Mouse (Mus musculus): ENCODE results near the gene Anapc11. TPM values are rescaled to one million over a fixed set of nuclear protein-coding genes. Genes with fewer than 3 reads are reported as not detected.

Anapc11 gene
- total RNA-seq, 2 experiments from 2014 or later: 85.0 to 103 TPM

DNA sequence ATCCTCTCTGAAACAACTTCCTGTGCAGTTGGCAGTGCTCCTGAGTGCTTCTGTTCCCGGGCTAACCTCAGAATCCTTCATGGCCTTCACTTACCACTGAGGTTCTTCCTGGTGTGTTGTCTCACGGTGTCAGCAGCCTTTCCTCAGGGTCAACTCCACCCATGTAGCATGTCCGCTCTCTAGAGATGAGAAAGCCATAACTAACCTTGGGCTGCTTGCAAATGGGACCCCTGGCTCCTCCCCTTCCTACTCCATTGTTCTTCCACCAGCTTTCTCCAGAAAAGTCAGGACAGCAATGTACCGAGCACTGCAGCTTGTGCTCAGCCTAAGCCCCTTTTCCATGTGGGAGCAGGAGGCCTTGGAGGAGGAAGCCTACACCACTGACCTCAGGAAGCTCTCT, 8.5 kb downstream of the Anapc11 start:
- DNase-seq: no peak

GRCm38 (mm10) chr11:120608241-120609034, 10.2 kb downstream of the Anapc11 start, which contains the start of gene Npb:
TSS of gene Npb (plus strand) at chr11:120608477.
- DNase-seq: no peak

DNA sequence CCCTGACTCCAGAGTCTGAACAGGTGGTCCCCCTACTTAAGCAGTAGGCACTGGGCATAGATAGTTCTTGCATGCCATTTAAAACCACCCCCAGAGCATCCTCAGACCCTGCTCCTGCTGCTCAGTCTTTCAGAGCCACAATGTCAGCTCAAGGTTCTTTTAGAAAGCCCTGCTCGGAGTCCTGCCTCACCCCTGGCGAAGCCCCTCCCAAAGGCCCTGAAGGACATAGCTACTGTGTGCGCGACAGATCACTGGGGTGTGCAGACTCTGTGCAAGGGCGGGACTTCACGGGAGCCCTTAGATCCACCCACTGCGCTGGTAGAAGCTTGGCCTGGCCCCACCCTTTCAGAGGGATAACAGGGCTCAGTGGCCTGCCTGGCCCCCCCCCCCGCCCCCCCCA, 11.0 kb downstream of the Anapc11 start:
- no peak for DNase-seq

- DNase-seq: no peak
Observed at GRCm38 (mm10) chr11:120610477-120611046, 12.3 kb downstream of the Anapc11 start.

DNA sequence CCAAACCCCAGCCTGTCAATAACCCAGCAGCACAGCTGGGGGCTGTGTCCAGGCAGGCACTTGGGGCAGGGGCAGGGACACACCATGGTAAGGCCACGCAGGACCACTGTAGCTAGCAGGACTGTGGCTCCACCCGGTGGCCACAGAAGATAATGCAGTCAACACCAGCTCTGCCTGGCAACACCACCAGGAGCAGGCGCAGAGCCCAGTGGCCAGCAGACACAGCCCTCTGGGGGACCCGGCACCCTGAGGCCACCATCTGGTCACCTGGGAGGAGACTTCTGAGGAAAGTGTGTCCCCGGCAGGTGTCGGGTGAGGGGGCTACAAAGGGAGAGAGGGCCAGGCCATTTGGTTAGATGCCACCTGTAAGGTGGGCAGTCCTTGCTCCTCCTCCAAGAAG, 14.5 kb downstream of the Anapc11 start:
- peak in 1 of 2 experiments; percentile 61 for DNase-seq

- no peak for DNase-seq
Observed at GRCm38 (mm10) chr11:120613481-120613972, 15.3 kb downstream of the Anapc11 start.

GRCm38 (mm10) chr11:120613976-120614375, 15.8 kb downstream of the Anapc11 start:
- DNase-seq: no peak

DNA sequence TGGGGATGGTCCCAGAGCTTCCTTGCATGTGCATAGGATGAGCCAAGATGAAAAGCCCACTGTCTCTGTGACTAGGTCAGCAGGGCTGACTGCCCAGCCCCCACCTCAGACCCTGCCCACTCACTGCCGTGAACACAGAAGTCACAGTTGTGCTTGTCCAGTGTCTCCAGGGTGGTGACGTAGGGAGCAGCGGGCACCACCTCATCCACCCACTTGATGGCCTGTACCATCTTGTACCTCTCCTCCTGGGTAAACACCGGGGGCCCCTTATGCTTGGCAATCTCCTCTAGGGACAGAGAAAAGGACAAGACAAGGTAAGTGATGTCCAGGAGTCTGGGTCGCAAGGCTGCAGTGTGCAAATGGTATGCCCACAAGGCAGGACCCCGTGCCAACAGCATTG, 16.9 kb downstream of the Anapc11 start:
- DNase-seq: no peak

DNA sequence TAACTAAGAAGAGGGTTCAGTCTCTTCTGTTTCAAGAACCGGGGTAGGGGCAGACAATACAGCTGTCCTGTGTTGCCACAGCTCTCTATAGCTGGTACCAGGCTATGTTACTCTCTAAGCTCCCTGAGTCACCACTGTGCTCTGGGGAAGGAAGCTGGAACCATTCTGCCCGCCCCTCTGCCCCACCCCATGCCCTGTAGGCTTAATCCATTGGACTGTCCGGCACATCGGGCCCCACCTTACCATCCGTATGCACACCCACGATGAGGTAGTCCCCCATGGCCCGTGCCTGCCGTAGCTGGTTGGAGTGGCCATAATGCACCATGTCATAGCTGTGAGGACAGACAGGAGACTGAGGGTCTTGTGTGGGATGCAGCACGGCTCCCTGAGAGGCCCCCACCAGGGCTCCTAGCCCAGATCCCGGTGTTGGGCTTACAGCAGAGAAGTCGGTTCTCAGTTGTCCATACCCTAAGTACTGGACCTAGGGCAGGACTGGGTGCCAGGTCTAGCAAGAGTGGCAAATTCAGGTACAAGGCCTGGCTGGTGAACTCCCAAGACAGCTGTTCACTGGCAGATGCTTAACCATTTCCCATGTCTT, 17.5 kb downstream of the Anapc11 start:
- no peak for DNase-seq

DNA sequence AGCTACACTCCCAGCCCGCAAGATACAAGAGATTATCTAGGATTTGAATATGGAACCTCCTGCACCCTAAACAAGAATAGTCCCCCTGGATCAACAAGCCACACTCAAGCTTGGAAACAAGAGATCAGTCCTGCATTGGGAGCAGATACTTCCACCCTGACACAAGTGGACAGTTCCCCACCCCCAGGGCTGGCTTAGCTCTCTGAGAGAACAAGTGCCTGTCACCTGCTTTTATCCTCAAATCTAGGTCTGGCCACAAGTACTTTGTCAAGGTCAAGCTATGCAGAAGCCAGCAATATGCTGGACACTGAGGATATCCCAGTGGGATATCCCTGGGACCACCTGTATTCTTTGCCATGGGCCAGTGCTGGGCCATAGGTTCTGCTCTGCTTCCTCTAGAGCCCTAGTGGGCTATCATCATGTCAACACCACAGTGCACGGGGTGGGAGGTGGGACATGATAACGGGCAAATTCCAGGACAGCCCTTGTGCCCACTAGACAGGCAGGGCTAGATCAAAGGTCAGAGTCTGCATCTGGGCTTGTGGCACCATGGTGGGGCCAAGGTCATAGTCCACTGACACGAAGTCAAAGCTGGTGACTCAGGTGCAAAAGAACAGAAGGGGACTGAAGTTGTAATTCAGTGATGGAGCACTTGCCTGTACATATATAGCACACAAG, 18.5 kb downstream of the Anapc11 start:
- DNase-seq: no peak

GRCm38 (mm10) chr11:120617519-120618112, 19.4 kb downstream of the Anapc11 start, which contains the start of gene Pcyt2:
TSS of gene Pcyt2 (minus strand) at chr11:120617936.
- DNase-seq: peak; percentile 90

DNA sequence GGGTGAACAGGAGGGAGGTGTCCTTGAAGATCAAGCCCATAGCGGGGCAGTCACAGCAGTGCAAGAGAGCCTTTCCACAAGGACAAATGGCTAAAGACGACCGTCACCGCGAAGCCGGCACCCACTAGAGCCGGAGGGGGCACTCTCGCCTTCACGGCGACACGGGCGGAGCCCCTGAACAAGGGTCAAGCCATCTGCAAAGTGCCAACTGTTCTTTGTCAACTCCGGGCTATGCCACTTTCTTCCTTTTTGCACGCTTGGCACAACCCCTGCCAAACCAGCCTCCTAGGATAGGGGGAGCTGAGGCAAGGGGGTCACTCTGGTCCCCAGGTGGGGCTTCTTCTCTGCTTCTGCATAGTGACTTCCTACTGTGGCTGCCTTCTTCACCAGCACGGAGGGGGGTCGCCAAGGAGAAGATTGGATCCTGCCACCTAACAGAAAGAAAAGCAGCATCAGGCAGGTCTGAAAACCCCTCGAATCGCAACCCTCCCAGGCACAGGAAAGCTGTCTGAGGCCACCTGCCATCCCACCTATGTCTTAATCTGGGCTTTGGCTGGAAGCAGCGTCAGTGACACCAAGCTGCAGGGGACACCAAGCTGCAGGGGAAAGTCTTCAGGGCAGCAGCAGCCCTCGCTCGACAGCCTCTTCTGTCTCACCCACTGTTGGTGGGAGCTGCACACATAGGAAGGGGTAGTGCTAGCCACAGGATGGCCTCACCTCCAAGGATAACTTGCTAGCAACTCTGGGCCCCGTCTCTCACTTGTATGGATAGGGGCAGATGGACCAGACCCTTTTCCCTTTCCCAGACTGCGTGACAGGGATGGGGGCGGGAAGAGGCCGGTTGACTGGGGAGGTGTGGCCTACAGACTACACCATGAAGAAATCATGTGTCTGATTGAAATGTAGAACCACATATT, 20.7 kb downstream of the Anapc11 start:
- no peak for DNase-seq

GRCm38 (mm10) chr11:120620195-120620594, 22.0 kb downstream of the Anapc11 start:
- no peak for DNase-seq

GRCm38 (mm10) chr11:120622805-120623204, 24.6 kb downstream of the Anapc11 start:
- no peak for DNase-seq

DNA sequence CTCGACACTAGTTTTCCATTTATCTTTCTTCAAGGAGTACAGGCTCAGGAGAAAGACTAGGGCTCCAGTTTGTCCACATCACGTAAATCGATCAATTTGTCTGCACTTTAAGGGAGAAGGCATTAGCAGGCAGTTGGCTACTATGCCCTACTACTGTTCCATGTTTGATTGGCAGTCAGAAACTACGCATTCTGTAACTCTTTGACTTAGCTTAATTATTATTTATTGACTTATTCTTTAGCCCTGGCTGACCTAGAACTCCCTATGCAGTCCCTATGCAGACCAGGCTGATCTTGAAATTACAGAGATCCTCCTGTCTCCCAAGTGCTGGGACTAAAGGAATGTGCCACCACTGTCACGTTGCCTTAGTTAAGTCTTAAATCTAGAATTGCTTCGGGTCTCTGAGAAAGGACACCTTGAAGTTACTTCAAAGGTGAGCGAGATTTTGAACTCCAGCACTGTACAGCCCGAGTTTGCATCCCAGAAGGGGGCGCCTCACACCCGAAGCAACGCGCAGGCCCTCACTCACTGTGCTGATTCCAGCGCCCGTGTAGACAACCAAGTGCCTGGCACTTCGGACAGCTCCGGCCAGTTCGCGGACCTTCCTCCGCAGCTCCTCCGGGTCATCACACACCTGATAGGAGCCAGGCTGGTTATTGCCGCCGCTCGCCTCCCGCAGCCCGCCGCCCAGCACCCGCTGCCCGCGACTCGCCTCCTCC, 25.9 kb downstream of the Anapc11 start:
- DNase-seq: peak in 1 of 2 experiments; percentile 57

GRCm38 (mm10) chr11:120624680-120625111, 26.5 kb downstream of the Anapc11 start:
- DNase-seq: peak; percentile 84 to 85

DNA sequence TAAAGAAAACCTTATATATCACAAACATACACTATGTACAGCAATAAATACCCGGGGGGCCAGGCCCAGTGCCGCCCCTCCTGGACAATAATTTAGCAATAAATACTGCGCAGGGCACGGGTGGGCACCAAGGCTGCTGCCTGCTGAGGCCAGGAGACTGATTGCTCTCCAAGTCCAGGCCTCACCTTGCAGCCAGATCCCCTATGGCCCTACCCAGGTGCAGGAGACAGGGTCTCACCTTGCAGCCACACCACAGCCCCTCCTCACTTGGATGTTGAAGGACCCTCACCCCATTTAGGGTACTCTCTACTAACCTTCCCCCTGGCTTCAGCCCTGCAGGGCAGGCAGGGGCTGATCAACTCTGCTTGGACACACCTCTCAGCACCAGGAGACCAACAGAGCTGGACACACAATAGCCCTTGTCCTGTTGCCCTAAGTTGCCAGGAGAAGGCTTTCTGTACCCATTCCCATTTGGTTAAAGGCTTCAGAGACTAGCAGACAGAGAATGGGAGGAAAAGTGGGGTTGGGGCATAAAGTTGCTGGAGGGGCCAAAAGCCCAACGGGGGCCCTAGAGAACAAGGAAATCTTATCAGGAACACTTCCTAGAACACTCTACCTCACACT, 27.0 kb downstream of the Anapc11 start, which contains the start of gene Sirt7:
Gene Sirt7 (minus strand): TSS at position 89 of the 624 bp plus-strand sequence.
- no peak for DNase-seq

GRCm38 (mm10) chr11:120626785-120627467, 28.7 kb downstream of the Anapc11 start:
- no peak for DNase-seq
